Mouse (Mus musculus): ENCODE data around the gene Tshz2. TPM values are rescaled to one million over a fixed set of nuclear protein-coding genes. Genes with fewer than 3 reads are reported as not detected.

Gene Tshz2
- total and polyA plus RNA-seq, 2 experiments from 2014 or later: 29.0 to 40.2 TPM

GRCm38 (mm10) chr2:169690054-169690453, 57.2 kb downstream of the Tshz2 start:
- H3K4me3 ChIP-seq (ENCODE audit: low read length): no peak overlapping the region
- TF ChIP-seq CTCF (IDR thresholded peaks at IDR 0.05; ENCODE audit: low read depth): no peak
- no peak overlapping the region for H3K9ac ChIP-seq (replicated peaks; ENCODE audit: low read length)
- no peaks in the 10 kb centered on the region for H3K9me3 ChIP-seq (ENCODE audit: low read length)
- H3K36me3 ChIP-seq (ENCODE audit: insufficient read depth, low read length): no peaks in the 10 kb centered on the region
- WGBS: 81% methylated on average over 2 of the region's 2 CpGs
- no peak overlapping the region for H3K27ac ChIP-seq
- ATAC-seq: no peak
- H3K27me3 ChIP-seq (ENCODE audit: insufficient read depth, low read length): no peaks in the 10 kb centered on the region
- no peaks in the 10 kb centered on the region for H3K4me1 ChIP-seq (ENCODE audit: insufficient read depth, low read length)
- no peak overlapping the region for H3K4me2 ChIP-seq (ENCODE audit: low read depth, low read length)
- DNase-seq (ENCODE audit: low spot score): no peak

- peaks cover 3% of the 10 kb centered on the region; the same call in 1 of the 2 replicates for H3K4me1 ChIP-seq (ENCODE audit: insufficient read depth, low read length)
- H3K4me3 ChIP-seq (ENCODE audit: low read length): no peak overlapping the region
- H3K27me3 ChIP-seq (ENCODE audit: insufficient read depth, low read length): no peaks in the 10 kb centered on the region
- no peak overlapping the region for H3K9ac ChIP-seq (replicated peaks; ENCODE audit: low read length)
- no peaks in the 10 kb centered on the region for H3K36me3 ChIP-seq (ENCODE audit: insufficient read depth, low read length)
- H3K4me2 ChIP-seq (ENCODE audit: low read depth, low read length): no peak overlapping the region
- TF ChIP-seq CTCF (IDR thresholded peaks at IDR 0.05; ENCODE audit: low read depth): no peak
- no peak overlapping the region for H3K27ac ChIP-seq
- WGBS: 92% methylated on average over 9 of the region's 9 CpGs
- no peak for ATAC-seq
- H3K9me3 ChIP-seq (ENCODE audit: low read length): no peaks in the 10 kb centered on the region
- DNase-seq (ENCODE audit: low spot score): no peak
Observed at GRCm38 (mm10) chr2:169694494-169694893, 61.7 kb downstream of the Tshz2 start.

- Histone ChIP-seq H3K4me2 (ENCODE audit: low read depth, low read length) (no peak overlapping the region), H3K36me3 (ENCODE audit: insufficient read depth, low read length) (no peaks in the 10 kb centered on the region), H3K4me3 (ENCODE audit: low read length) (no peak overlapping the region), H3K27me3 (ENCODE audit: insufficient read depth, low read length) (no peaks in the 10 kb centered on the region), H3K27ac (no peak overlapping the region), H3K9me3 (ENCODE audit: low read length) (no peaks in the 10 kb centered on the region), H3K4me1 (ENCODE audit: insufficient read depth, low read length) (peaks cover 3% of the 10 kb centered on the region; the same call in 1 of the 2 replicates), H3K9ac (replicated peaks; ENCODE audit: low read length) (no peak overlapping the region)
- DNase-seq (ENCODE audit: low spot score) (peak; percentile 18), ATAC-seq (0 out of 2 replicates have a peak, but pooled peaks have one; percentile 40)
- 47% methylated on average over 9 of the region's 9 CpGs for WGBS
- no peak for TF ChIP-seq CTCF (IDR thresholded peaks at IDR 0.05; ENCODE audit: low read depth)
Observed at GRCm38 (mm10) chr2:169695025-169695424, 62.2 kb downstream of the Tshz2 start.

- H3K9ac ChIP-seq (replicated peaks; ENCODE audit: low read length): no peak overlapping the region
- no peak for TF ChIP-seq CTCF (IDR thresholded peaks at IDR 0.05; ENCODE audit: low read depth)
- WGBS: 88% methylated on average over 5 of the region's 5 CpGs
- H3K4me1 ChIP-seq (ENCODE audit: insufficient read depth, low read length): peaks cover 3% of the 10 kb centered on the region; the same call in 1 of the 2 replicates
- H3K4me3 ChIP-seq (ENCODE audit: low read length): no peak overlapping the region
- no peaks in the 10 kb centered on the region for H3K27me3 ChIP-seq (ENCODE audit: insufficient read depth, low read length)
- DNase-seq (ENCODE audit: low spot score) (no peak), ATAC-seq (no peak)
- H3K27ac ChIP-seq: no peak overlapping the region
- H3K9me3 ChIP-seq (ENCODE audit: low read length): no peaks in the 10 kb centered on the region
- no peak overlapping the region for H3K4me2 ChIP-seq (ENCODE audit: low read depth, low read length)
- H3K36me3 ChIP-seq (ENCODE audit: insufficient read depth, low read length): no peaks in the 10 kb centered on the region
Observed at GRCm38 (mm10) chr2:169699141-169699540, 66.3 kb downstream of the Tshz2 start.

- ATAC-seq (no peak), DNase-seq (ENCODE audit: low spot score) (no peak)
- Histone ChIP-seq H3K27ac (no peak overlapping the region), H3K4me2 (ENCODE audit: low read depth, low read length) (no peak overlapping the region), H3K36me3 (ENCODE audit: insufficient read depth, low read length) (no peaks in the 10 kb centered on the region), H3K27me3 (ENCODE audit: insufficient read depth, low read length) (no peaks in the 10 kb centered on the region), H3K9ac (replicated peaks; ENCODE audit: low read length) (no peak overlapping the region), H3K9me3 (ENCODE audit: low read length) (no peaks in the 10 kb centered on the region), H3K4me1 (ENCODE audit: insufficient read depth, low read length) (peaks cover 3% of the 10 kb centered on the region; the same call in 1 of the 2 replicates), H3K4me3 (ENCODE audit: low read length) (no peak overlapping the region)
- WGBS: 74% methylated on average over 7 of the region's 7 CpGs
- TF ChIP-seq CTCF (IDR thresholded peaks at IDR 0.05; ENCODE audit: low read depth): no peak
Observed at GRCm38 (mm10) chr2:169699862-169700511, 67.2 kb downstream of the Tshz2 start.

GRCm38 (mm10) chr2:169702725-169703486, 70.1 kb downstream of the Tshz2 start:
- H3K9ac ChIP-seq (replicated peaks; ENCODE audit: low read length): no peak overlapping the region
- no peaks in the 10 kb centered on the region for H3K36me3 ChIP-seq (ENCODE audit: insufficient read depth, low read length)
- H3K4me2 ChIP-seq (ENCODE audit: low read depth, low read length): no peak overlapping the region
- no peak for ATAC-seq
- no peak overlapping the region for H3K4me3 ChIP-seq (ENCODE audit: low read length)
- TF ChIP-seq CTCF (IDR thresholded peaks at IDR 0.05; ENCODE audit: low read depth): no peak
- no peak for DNase-seq (ENCODE audit: low spot score)
- H3K27me3 ChIP-seq (ENCODE audit: insufficient read depth, low read length): no peaks in the 10 kb centered on the region
- WGBS: 66% methylated on average over 15 of the region's 15 CpGs
- H3K4me1 ChIP-seq (ENCODE audit: insufficient read depth, low read length): no peaks in the 10 kb centered on the region
- H3K27ac ChIP-seq: no peak overlapping the region
- H3K9me3 ChIP-seq (ENCODE audit: low read length): no peaks in the 10 kb centered on the region

Data from hindbrain, postnatal 0 days (tissue).